Mouse (Mus musculus): ENCODE data around the gene Hint1. TPM values are rescaled to one million over a fixed set of nuclear protein-coding genes. Genes with fewer than 3 reads are reported as not detected.

Hint1 gene
- total RNA-seq, 4 experiments from 2014 or later = 204 to 277 (median 234) TPM

Other genes with a start within 250 kb of the Hint1 start
- 100 to 1,000 TPM; 112 to 138 (median 115) TPM for gene Cdc42se2, start 78.7 kb upstream of the Hint1 start, total RNA-seq (2022)
- 10 to 100 TPM; 23.4 to 37.9 (median 27.9) TPM for gene Lyrm7, start 5.5 kb upstream of the Hint1 start, total RNA-seq (2022)
- 10 to 100 TPM in 2 of 4 experiments, 1 to 10 TPM in 2; 7.5 to 12.5 (median 10.4) TPM for gene Gpx3, start 36.1 kb downstream of the Hint1 start, total RNA-seq (2022)
- 10 to 100 TPM; 33.0 to 36.3 (median 34.9) TPM for gene Tnip1, start 96.5 kb downstream of the Hint1 start, total RNA-seq (2022)
- 10 to 100 TPM; 81.9 to 92.8 (median 85.4) TPM for gene Anxa6, start 167.1 kb downstream of the Hint1 start, total RNA-seq (2022)
- gene Ccdc69, start 211.7 kb downstream of the Hint1 start, total RNA-seq (2022) = under 1 TPM; 0.44 to 0.50 (median 0.47) TPM
- 10 to 100 TPM; 30.5 to 41.8 (median 34.5) TPM for gene Gm2a, start 231.7 kb downstream of the Hint1 start, total RNA-seq (2022)

Measured in left cerebral cortex, adult 8-10 months (tissue).